17 mouse cellular contexts compared by ENCODE assay signal in the genomic region with DNA sequence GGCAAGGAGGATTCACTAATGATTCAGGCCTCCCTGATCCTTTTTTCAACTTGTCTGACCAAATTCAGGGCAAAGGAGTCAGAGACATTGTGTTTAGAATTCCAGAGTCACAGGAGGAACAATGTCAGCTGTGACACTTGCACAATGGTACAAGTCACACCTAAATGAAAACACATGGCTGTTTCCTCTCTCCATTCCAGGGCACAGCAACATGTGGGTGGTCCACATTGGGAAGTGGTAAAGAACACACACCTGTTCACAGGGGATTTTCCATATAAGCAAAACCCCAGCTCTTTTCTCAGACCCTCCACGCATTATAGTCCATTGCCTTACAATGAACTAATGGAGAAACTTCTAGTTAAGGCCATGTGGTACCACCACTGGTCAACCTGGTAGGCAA.
"Had no signal": no experiment of that assay in that cellular context is flagged by ENCODE, and none has a peak within 500 bp of the region (broad histone marks: within the 10 kb centered on the region; RNA-seq: fewer than 3 reads in every experiment).

No protein-coding gene starts in this region.

- H3K27ac ChIP-seq: neural tube, embryonic 12.5 days; neural tube, embryonic 13.5 days; neural tube, embryonic 15.5 days; stomach, embryonic 15.5 days; stomach, postnatal 0 days had no signal

- DNase-seq: retina, postnatal 1 day; right cerebral cortex, adult 18-20 months; right cerebral cortex, postnatal 14 days; right cerebral cortex, postnatal 25 days; right cerebral cortex, postnatal 4 days; spleen, adult 18-20 months; thymus, adult 18-20 months; thymus, adult 2 months; thymus, postnatal 14 days; thymus, postnatal 25 days; thymus, postnatal 36 days; thymus, postnatal 4 days had no signal

- H3K27me3 ChIP-seq: neural tube, embryonic 12.5 days; neural tube, embryonic 13.5 days; neural tube, embryonic 15.5 days; stomach, embryonic 15.5 days had no signal

- H3K4me2 ChIP-seq: neural tube, embryonic 12.5 days; neural tube, embryonic 13.5 days; neural tube, embryonic 15.5 days; stomach, embryonic 15.5 days had no signal

- H3K36me3 ChIP-seq: neural tube, embryonic 12.5 days; neural tube, embryonic 13.5 days; neural tube, embryonic 15.5 days; stomach, embryonic 15.5 days had no signal

- H3K9ac ChIP-seq: neural tube, embryonic 12.5 days; neural tube, embryonic 13.5 days; neural tube, embryonic 15.5 days; stomach, embryonic 15.5 days had no signal

- H3K4me3 ChIP-seq: neural tube, embryonic 12.5 days; neural tube, embryonic 13.5 days; neural tube, embryonic 15.5 days; stomach, embryonic 15.5 days had no signal

- H3K9me3 ChIP-seq: neural tube, embryonic 12.5 days; neural tube, embryonic 13.5 days; neural tube, embryonic 15.5 days; stomach, embryonic 15.5 days had no signal
